15 mouse cellular contexts compared by ENCODE assay signal in the genomic region with DNA sequence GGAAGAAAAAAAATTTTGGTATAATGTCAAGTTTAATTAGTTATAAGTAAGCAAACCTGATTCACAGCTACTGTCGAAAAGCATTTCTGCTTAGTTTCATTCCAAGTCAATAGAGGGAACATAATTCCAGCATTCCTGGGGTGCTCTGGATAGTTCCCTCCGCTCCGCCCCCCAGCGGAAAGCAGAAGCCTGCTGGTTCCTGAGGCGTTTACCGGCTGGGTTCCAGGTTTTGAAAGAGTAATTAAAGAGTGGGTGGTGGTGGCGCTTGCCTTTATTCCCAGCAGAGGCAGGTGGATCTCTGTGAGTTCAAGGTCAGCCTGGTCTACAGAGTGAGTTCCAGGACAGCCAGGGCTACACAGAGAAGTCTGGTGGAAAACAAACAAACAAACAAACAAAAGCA. TPM values are rescaled to one million over a fixed set of nuclear protein-coding genes. Genes with fewer than 3 reads are reported as not detected.
DNase-seq lines count a peak whose midpoint lies in the region; ATAC-seq lines count a peak whose summit lies in the region.
"Had no signal": no experiment of that assay in that cellular context is flagged by ENCODE, and none has a peak within 500 bp of the region (broad histone marks: within the 10 kb centered on the region; RNA-seq: fewer than 3 reads in every experiment).

No protein-coding gene starts in this region.

- H3K4me2 ChIP-seq in liver, embryonic 13.5 days = no peak overlapping the region
- H3K4me2 ChIP-seq: forebrain, embryonic 13.5 days; midbrain, embryonic 13.5 days had no signal

- H3K27me3 ChIP-seq in liver, embryonic 13.5 days = peaks cover 9% of the 10 kb centered on the region
- H3K27me3 ChIP-seq: forebrain, embryonic 13.5 days; midbrain, embryonic 13.5 days; Patski had no signal

- DNase-seq in kidney, adult 18-20 months = peak; percentile 28
- no peak for DNase-seq in kidney, postnatal 10 days
- peak; percentile 65 for DNase-seq in lung, postnatal 36 days
- no peak for DNase-seq in lung, postnatal 4 days
- DNase-seq in liver, embryonic 13.5 days = no peak
- no peak for DNase-seq in cerebellum, postnatal 14 days
- DNase-seq in cerebellum, postnatal 4 days (ENCODE audit: low spot score in 2 of 2) = no peak
- DNase-seq: B cell, adult 2 months; cerebellum, adult 9-11 months; gastrocnemius, postnatal 36 days; thymus, adult 2 months had no signal

- peak overlapping the region; percentile 53; the same call in 1 of the 2 replicates for H3K27ac ChIP-seq in liver, embryonic 13.5 days
- H3K27ac ChIP-seq: forebrain, embryonic 13.5 days; macrophage; midbrain, embryonic 13.5 days had no signal

- no peak overlapping the region for H3K4me3 ChIP-seq in liver, embryonic 13.5 days (replicated peaks)
- H3K4me3 ChIP-seq: forebrain, embryonic 13.5 days; midbrain, embryonic 13.5 days had no signal

- H3K36me3 ChIP-seq in liver, embryonic 13.5 days = no peaks in the 10 kb centered on the region
- H3K36me3 ChIP-seq: midbrain, embryonic 13.5 days had no signal

- no peaks in the 10 kb centered on the region for H3K9me3 ChIP-seq in liver, embryonic 13.5 days (replicated peaks)
- H3K9me3 ChIP-seq: forebrain, embryonic 13.5 days; midbrain, embryonic 13.5 days had no signal

- peaks cover 20% of the 10 kb centered on the region; the same call in 1 of the 2 replicates for H3K4me1 ChIP-seq in liver, embryonic 13.5 days (replicated peaks)

- ATAC-seq in liver, embryonic 13.5 days (ENCODE audit: low read depth) = no peak
- ATAC-seq: forebrain, embryonic 13.5 days; midbrain, embryonic 13.5 days; Patski had no signal

- 73% methylated on average over 7 of the region's 7 CpGs for WGBS in liver, embryonic 13.5 days (ENCODE audit: insufficient replicate concordance)

- H3K9ac ChIP-seq in liver, embryonic 13.5 days = no peak overlapping the region
- H3K9ac ChIP-seq: forebrain, embryonic 13.5 days; midbrain, embryonic 13.5 days had no signal

RNA-seq across cellular contexts. Expression of a gene that starts 10.2 kb away (rescaled TPM):
- 7.8 and 12.0 TPM in 2 replicates for polyA plus RNA-seq in liver, embryonic 13.5 days (2015; fragmentation: Nextera tagmentation; extraction: Ambion mirVana)

Comparison
In these comparisons a context has a peak if more than half of its experiments do, and no peak if none do; other contexts are left out.
1. DNase-seq: peak in kidney, adult 18-20 months (single experiment) and lung, postnatal 36 days (single experiment); none in kidney, postnatal 10 days (single experiment), lung, postnatal 4 days (0 of 2), liver, embryonic 13.5 days (single experiment), cerebellum, postnatal 14 days (0 of 2) and cerebellum, postnatal 4 days (0 of 2).